Mouse (Mus musculus) v-Abl transformed pro-B cells (cell line): Measurements from ENCODE around the gene Lgals12.

ENCODE experiments used
- in situ Hi-C, 2 experiments: fragments of 400-800 bp; cut with MboI; formaldehyde crosslinking; loops; one replicate each; pipeline ENCODE4 v1.15.1; 2025; ENCODE audit not compliant: unreplicated experiment in 2 of 2

Gene Lgals12

GRCm38 (mm10) chr19:7551550-7552300 lies 55.3 kb downstream of the Lgals12 start:
- in situ Hi-C loops, result no loop called here

- in situ Hi-C loops, result no loop called here
Observed at GRCm38 (mm10) chr19:7548924-7549323, 58.1 kb downstream of the Lgals12 start.
